Mouse (Mus musculus) ES-Bruce4 (cell line): ENCODE measurements around the gene Emb. TPM values are rescaled to one million over a fixed set of nuclear protein-coding genes. Genes with fewer than 3 reads are reported as not detected.

Experiments
- H3K27ac ChIP-seq: 2 replicates; pipeline ENCODE4 v1.5.1; 2012; ENCODE audit warnings: low read length, inconsistent platforms; ENCODE audit not compliant: insufficient read depth
- H3K27me3 ChIP-seq: 2 replicates; pipeline ENCODE4 v1.6.1; 2012; ENCODE audit warnings: mild to moderate bottlenecking, low read length, inconsistent platforms; ENCODE audit not compliant: control insufficient read depth, poor library complexity, insufficient read depth, severe bottlenecking
- H3K36me3 ChIP-seq: 2 replicates; pipeline ENCODE4 v1.6.1; 2012; ENCODE audit warnings: inconsistent platforms, mild to moderate bottlenecking, low read length, moderate library complexity; ENCODE audit not compliant: control insufficient read depth, poor library complexity, insufficient read depth, severe bottlenecking
- H3K4me1 ChIP-seq: one replicate; pipeline ENCODE4 v1.8.1; 2011; ENCODE audit warnings: low read length; ENCODE audit not compliant: control insufficient read depth, insufficient read depth
- H3K4me3 ChIP-seq: 2 replicates; pipeline ENCODE4 v1.5.1; 2011; ENCODE audit warnings: low read depth, mild to moderate bottlenecking, low read length
- H3K9ac ChIP-seq: 2 replicates; pipeline ENCODE4 v1.6.1; 2012; ENCODE audit warnings: low read depth, mild to moderate bottlenecking, inconsistent platforms; ENCODE audit not compliant: poor library complexity, severe bottlenecking
- H3K9me3 ChIP-seq: replicated peaks from 2 replicates; pipeline ENCODE4 v1.6.1; 2012; ENCODE audit warnings: mild to moderate bottlenecking, low read length, inconsistent platforms; ENCODE audit not compliant: control insufficient read depth, poor library complexity, insufficient read depth, severe bottlenecking
- CTCF ChIP-seq: IDR thresholded peaks from one replicate; pipeline ENCODE4 v1.8.1; 2011; ENCODE audit warnings: low read depth, low read length
- EP300 ChIP-seq: IDR thresholded peaks from 2 replicates; pipeline ENCODE4 v1.6.1; 2011; ENCODE audit warnings: low read depth, low read length; ENCODE audit not compliant: insufficient read depth
- POLR2A ChIP-seq: IDR thresholded peaks from one replicate; pipeline ENCODE4 v1.8.1; 2011; ENCODE audit warnings: low read length; ENCODE audit not compliant: insufficient read depth
- polyA plus RNA-seq: library from polyadenylated mRNA; stranded (reverse); fragments of >200 nt; gene quantifications from 2 replicates; pipeline ENCODE4 v1.2.4, GENCODE M21; 2011; ENCODE audit warnings: low read depth; ENCODE audit not compliant: missing spikeins, insufficient read depth, insufficient read length

Gene Emb
- polyA plus RNA-seq, 1 experiment, result 135 TPM

DNA sequence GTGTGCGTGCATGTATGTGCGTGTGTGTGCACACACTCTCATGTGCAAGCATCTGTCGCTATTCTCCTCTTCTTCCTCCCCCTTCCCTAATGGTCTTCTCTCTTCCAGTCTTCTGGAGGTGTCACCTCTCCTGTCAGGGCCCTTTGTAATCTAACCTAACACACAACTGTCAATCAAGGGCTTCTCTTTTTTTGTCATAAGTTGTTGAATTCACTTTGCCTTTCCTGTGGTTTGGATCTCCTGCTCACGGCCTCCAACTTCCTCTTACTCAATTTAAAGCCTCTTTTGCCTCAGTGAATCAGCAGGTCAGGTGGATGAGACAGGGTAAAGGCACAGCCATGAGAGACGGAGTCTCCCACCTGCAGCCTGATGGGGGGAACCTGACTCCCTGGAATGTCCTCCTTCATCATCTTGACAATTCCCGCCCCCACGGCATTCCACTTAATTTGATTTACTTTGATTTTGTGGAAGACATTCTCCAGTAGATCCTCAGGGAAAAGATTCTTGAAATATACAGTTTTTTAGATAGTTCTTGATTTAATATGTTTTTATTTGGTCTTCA is 14.8 kb upstream of the Emb start:
- no peaks in the 10 kb centered on the region for H3K27me3 ChIP-seq
- H3K27ac ChIP-seq, result no peak overlapping the region
- H3K9ac ChIP-seq, result no peak overlapping the region
- H3K4me3 ChIP-seq, result no peak overlapping the region
- H3K36me3 ChIP-seq, result no peaks in the 10 kb centered on the region
- no peaks in the 10 kb centered on the region for H3K9me3 ChIP-seq
- no peaks in the 10 kb centered on the region for H3K4me1 ChIP-seq
- no peak for TF ChIP-seq CTCF
- no peak for TF ChIP-seq POLR2A
- TF ChIP-seq EP300, result no peak

DNA sequence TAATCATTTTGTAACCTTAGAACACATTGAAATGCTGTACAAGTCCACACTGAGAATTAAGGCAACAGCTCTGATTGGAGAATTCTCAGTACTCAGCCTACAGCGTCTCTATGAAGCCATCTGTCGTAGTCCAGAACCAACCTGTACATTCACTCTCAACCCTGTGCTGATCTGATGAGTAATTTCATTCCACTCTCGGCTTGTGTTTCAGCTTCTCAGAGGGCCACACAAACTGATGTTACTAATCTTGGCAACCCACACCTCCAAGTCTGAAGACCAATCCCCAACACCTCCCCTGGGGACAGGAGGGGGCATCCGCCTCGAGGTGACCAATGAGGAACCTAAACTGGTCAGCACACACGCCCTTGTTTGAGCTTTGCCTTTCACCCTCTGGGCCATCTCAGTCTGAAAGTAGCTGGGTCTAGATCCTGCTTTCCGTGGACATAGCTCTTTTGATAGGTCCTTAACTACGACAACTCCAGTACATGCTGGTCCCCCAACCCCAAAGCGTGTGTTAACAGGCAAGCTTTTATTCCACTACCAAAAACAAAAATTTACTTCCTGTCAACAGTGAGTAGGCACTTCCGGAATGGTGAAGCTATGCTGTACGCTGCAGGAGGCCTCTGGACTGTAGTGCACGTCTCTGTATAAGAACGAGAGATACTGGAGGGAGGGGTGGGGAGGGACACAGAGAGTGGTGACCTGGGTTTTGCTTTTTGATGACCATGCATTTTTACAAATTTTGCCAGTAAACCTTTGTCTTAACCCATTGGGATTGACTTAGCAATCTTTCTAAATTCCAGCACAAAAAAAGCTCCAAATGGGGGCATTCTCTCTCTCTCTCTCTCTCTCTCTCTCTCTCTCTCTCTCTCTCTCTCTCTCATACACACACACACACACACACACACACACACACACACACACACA is 12.5 kb upstream of the Emb start:
- Histone ChIP-seq H3K4me1 (no peaks in the 10 kb centered on the region), H3K9ac (no peak overlapping the region), H3K9me3 (no peaks in the 10 kb centered on the region), H3K27ac (no peak overlapping the region), H3K4me3 (no peak overlapping the region), H3K36me3 (no peaks in the 10 kb centered on the region), H3K27me3 (no peaks in the 10 kb centered on the region)
- TF ChIP-seq EP300, result no peak
- no peak for TF ChIP-seq POLR2A
- no peak for TF ChIP-seq CTCF

DNA sequence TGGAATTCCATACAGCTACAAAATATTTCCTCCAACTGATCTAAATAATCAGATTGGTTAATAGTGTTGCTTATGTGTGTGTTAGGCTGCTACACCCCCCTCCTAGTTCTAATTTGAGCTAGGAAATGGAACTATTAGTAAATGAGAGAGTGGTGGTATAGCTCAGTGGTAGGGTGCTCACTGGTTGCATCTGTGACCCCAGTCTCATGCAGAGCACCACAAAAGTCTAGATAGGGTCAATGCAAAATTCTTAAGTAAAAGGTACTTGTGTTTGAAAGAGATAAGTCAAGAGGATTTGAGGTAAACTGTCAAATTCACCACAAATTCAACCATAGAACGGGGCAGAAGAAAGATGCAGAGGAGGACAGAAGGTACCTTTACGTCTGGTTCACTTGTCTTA is 10.7 kb upstream of the Emb start:
- Histone ChIP-seq H3K9me3 (no peaks in the 10 kb centered on the region), H3K4me1 (no peaks in the 10 kb centered on the region), H3K27ac (no peak overlapping the region), H3K36me3 (no peaks in the 10 kb centered on the region), H3K27me3 (no peaks in the 10 kb centered on the region), H3K4me3 (no peak overlapping the region), H3K9ac (no peak overlapping the region)
- no peak for TF ChIP-seq CTCF
- TF ChIP-seq POLR2A, result no peak
- TF ChIP-seq EP300, result no peak

DNA sequence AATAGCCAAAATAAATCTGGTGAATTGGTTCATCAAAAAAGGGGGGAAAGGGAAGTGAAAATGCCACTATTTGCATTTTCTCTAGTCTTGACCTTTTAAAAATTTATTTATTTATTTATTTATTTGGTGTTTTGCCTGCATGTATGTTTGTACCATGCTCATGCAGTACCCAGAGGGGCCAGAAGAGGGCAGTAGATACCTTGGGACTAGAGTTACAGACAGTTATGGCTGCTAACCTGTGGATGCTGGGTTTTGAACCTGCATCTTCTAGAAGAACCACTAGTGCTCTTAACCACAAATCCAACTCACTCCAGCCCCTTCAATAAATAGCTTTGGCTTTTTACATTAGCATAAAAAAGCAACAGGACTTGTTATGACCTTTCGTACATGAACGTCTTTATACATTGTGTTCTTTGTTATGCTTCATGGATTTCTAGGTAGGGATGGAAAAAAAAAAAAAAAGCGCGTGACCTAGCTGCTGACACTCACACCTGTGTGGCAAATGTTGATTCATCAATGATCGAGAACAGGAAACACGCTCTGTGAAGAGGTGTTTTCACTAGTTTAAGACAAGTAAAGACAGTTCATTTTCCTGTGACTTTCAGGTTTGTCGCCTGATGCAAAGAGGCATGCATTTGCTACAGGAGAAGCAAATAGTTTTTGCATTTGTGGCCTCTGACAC is 9.8 kb upstream of the Emb start:
- Histone ChIP-seq H3K27ac (no peak overlapping the region), H3K36me3 (no peaks in the 10 kb centered on the region), H3K9me3 (no peaks in the 10 kb centered on the region), H3K9ac (no peak overlapping the region), H3K4me3 (no peak overlapping the region), H3K4me1 (peaks cover 2% of the 10 kb centered on the region), H3K27me3 (no peaks in the 10 kb centered on the region)
- TF ChIP-seq CTCF, result peak; percentile 21
- no peak for TF ChIP-seq EP300
- TF ChIP-seq POLR2A, result no peak

DNA sequence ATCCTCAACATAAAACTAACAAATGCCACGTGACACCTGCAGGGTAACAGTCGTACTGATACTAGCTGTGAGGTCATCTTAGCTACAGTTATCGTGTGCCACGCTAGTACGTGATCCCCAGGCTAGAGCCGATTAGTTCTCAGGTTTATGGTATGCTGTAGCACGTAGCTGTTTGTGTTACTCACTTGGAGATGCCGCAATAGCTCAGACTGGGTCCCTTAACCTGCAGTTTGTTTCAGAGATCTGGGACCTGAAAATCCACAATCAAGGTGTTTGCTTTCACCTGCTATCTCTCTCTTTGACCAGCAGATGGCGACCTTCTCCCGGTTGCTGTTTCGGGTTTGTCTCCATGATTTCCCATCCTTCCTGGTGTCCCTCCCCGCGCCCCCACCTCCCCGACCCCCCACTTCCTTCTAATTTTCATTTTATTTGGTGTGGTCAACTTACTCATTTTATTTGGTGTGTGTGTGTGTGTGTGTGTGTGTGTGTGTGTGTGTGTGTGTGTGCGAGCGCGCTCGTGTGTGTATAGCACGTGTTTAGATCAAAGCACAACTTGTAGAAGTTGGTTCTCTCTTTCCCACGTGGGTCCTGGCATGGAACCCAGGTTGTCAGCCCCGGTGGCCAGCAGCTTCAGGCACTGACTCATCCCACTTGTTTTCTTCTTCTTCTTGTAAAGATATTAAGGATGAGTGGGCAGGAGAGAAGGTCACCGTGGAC is 5.4 kb upstream of the Emb start:
- H3K27me3 ChIP-seq, result no peaks in the 10 kb centered on the region
- H3K9me3 ChIP-seq, result no peaks in the 10 kb centered on the region
- peaks cover 2% of the 10 kb centered on the region for H3K4me1 ChIP-seq
- H3K27ac ChIP-seq, result no peak overlapping the region
- TF ChIP-seq EP300, result no peak
- TF ChIP-seq CTCF, result peak; percentile 42
- no peak overlapping the region for H3K9ac ChIP-seq
- H3K36me3 ChIP-seq, result no peaks in the 10 kb centered on the region
- H3K4me3 ChIP-seq, result no peak overlapping the region
